Mouse (Mus musculus) CH12.LX (cell line): ENCODE measurements at regions not wholly inside any gene's neighbourhood (a gene's known extent, or its start where the extent isn't known, plus 50 kb on each side); places are given as distances from the start of the nearest gene placed in this dataset.

ENCODE experiments used
- BHLHE40 ChIP-seq: IDR thresholded peaks from 2 replicates; pipeline ENCODE4 v1.6.1; 2011; ENCODE audit warnings: mild to moderate bottlenecking, low read depth, low read length, improper control_type of control experiment
- CTCF ChIP-seq, 2 experiments: IDR thresholded peaks in 1 of 2; conservative IDR thresholded peaks in 1 of 2; 2 replicates each; pipeline ENCODE4 v1.5.1; 2011 to 2012; ENCODE audit warnings: low read depth in 2 of 2, low read length in 2 of 2, improper control_type of control experiment in 1 of 2, inconsistent platforms in 1 of 2, mild to moderate bottlenecking in 1 of 2, moderate library complexity in 1 of 2
- HCFC1 ChIP-seq: IDR thresholded peaks from 2 replicates; pipeline ENCODE4 v1.6.1; 2012; ENCODE audit warnings: low read depth, mild to moderate bottlenecking, inconsistent platforms, low read length, improper control_type of control experiment
- MAFK ChIP-seq: IDR thresholded peaks from 2 replicates; pipeline ENCODE4 v1.6.1; 2011; ENCODE audit warnings: low read length, improper control_type of control experiment; ENCODE audit not compliant: insufficient replicate concordance
- MAX ChIP-seq: IDR thresholded peaks from 2 replicates; pipeline ENCODE4 v1.6.1; 2011; ENCODE audit warnings: low read length, improper control_type of control experiment
- MXI1 ChIP-seq: IDR thresholded peaks from 2 replicates; pipeline ENCODE4 v1.6.1; 2011; ENCODE audit warnings: mild to moderate bottlenecking, low read depth, low read length, improper control_type of control experiment
- POLR2A ChIP-seq: IDR thresholded peaks from 2 replicates; pipeline ENCODE4 v1.6.1; 2011; ENCODE audit warnings: low read depth, mild to moderate bottlenecking, improper control_type of control experiment, low read length
- USF2 ChIP-seq: conservative IDR thresholded peaks from 2 replicates; pipeline ENCODE4 v1.6.1; 2011; ENCODE audit warnings: low read depth, low read length, improper control_type of control experiment
- ZC3H11A ChIP-seq: IDR thresholded peaks from 2 replicates; pipeline ENCODE4 v1.6.1; 2012; ENCODE audit warnings: low read depth, mild to moderate bottlenecking, inconsistent platforms, low read length, improper control_type of control experiment
- ZMIZ1 ChIP-seq: IDR thresholded peaks from 2 replicates; pipeline ENCODE4 v1.6.1; 2012; ENCODE audit warnings: low read depth, mild to moderate bottlenecking, inconsistent platforms, low read length, improper control_type of control experiment
- ZNF384 ChIP-seq: IDR thresholded peaks from 2 replicates; pipeline ENCODE4 v1.6.1; 2012; ENCODE audit warnings: low read depth, low read length, improper control_type of control experiment, inconsistent platforms

DNA sequence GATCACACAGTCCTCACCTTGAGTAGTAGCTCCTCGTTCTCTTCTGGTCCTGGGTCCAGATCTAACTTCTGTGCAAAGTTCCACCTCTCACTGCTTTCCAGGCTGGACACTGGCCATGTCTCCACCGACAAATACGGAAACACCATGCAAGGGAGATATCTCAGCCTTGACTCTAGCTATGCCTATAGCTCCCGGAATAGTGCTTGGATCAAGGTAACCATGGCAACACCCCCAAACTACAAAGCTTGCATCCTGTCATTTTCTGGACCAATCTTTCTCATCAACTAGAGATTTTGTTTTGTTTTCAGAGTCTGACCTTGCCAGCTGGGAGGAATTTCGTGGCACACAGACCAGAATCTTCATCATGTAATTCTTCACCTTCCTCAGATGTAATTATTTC is 116.8 kb downstream of the Irs2 start:
- TF ChIP-seq ZC3H11A: no peak
- TF ChIP-seq MXI1: no peak
- no peak for TF ChIP-seq POLR2A
- no peak for TF ChIP-seq USF2
- no peak for TF ChIP-seq HCFC1
- no peak for TF ChIP-seq MAX
- TF ChIP-seq ZNF384: no peak
- TF ChIP-seq BHLHE40: no peak
- TF ChIP-seq CTCF (conservative IDR thresholded peaks at IDR 0.05 in 1 of 2, IDR thresholded peaks at IDR 0.05 in 1 of 2; ENCODE audit: low read depth in 2 of 2, low read length in 2 of 2): no peak
- TF ChIP-seq ZMIZ1: no peak
- no peak for TF ChIP-seq MAFK
